Mouse (Mus musculus) brain, embryonic 14.5 days (tissue): ENCODE data around the gene 4930564D02Rik.

ENCODE experiments used
- CTCF ChIP-seq: fragments of 200-500 bp; IDR thresholded peaks from 2 replicates; pipeline ENCODE4 v1.5.1; 2012; ENCODE audit warnings: inconsistent platforms, mild to moderate bottlenecking, moderate library complexity, borderline replicate concordance; ENCODE audit not compliant: insufficient read depth, insufficient read length; ENCODE audit errors: extremely low read depth
- POLR2A ChIP-seq: fragments of 200-500 bp; IDR thresholded peaks from 2 replicates; pipeline ENCODE4 v1.6.1; 2012; ENCODE audit warnings: mild to moderate bottlenecking, inconsistent platforms, borderline replicate concordance; ENCODE audit not compliant: poor library complexity, insufficient read depth, insufficient read length, severe bottlenecking; ENCODE audit errors: extremely low read depth

DNA sequence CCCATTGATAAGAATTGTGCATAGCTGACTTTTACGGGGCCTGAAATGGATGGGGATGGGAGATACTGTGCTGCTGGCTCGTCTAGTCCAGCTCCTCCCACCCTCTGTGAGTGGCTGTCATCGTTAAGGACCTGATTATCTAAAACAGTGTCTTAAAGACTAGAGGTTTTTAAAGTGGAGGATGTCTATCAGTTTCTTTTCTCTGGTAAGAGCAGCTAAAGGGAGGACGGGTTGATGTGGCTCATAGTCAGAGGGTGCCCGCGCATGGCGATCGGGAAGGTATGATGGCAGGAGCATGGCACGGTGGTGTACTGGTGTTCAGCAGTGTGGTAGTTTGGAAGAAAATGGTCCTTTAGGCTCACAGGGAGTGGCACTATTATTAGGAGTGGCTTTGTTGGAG, 4.0 kb upstream of the 4930564D02Rik start:
- TF ChIP-seq POLR2A, result no peak
- TF ChIP-seq CTCF, result no peak
